Mouse (Mus musculus) c-Kit-positive CD71-negative TER-119-negative erythroid progenitor cells, embryonic 14.5 days (primary cell): ENCODE data around the gene Foxred2.

Experiments used
- DNase-seq: peaks from one replicate; pipeline ENCODE4 v3.0.0-alpha.2; 2013; ENCODE audit warnings: low read depth

Gene Foxred2

GRCm38 (mm10) chr15:77916851-77917544 lies 39.5 kb downstream of the Foxred2 start:
- DNase-seq = peak; percentile 83

GRCm38 (mm10) chr15:77915287-77915686 lies 41.2 kb downstream of the Foxred2 start:
- DNase-seq = no peak

GRCm38 (mm10) chr15:77914507-77914906 lies 42.0 kb downstream of the Foxred2 start:
- no peak for DNase-seq

- no peak for DNase-seq
These were observed 43.5 kb downstream of the Foxred2 start for GRCm38 (mm10) chr15:77913054-77913453.

- no peak for DNase-seq
These were observed 43.9 kb downstream of the Foxred2 start for GRCm38 (mm10) chr15:77912585-77912984.

- no peak for DNase-seq
These were observed 44.5 kb downstream of the Foxred2 start for GRCm38 (mm10) chr15:77912048-77912447.

GRCm38 (mm10) chr15:77911065-77911464 lies 45.5 kb downstream of the Foxred2 start:
- DNase-seq = no peak

GRCm38 (mm10) chr15:77907646-77908518 lies 48.6 kb downstream of the Foxred2 start:
- DNase-seq = no peak

- DNase-seq = no peak
These were observed 50.0 kb downstream of the Foxred2 start for GRCm38 (mm10) chr15:77906545-77906944.

- no peak for DNase-seq
These were observed 50.4 kb downstream of the Foxred2 start for GRCm38 (mm10) chr15:77906081-77906480.

- DNase-seq = no peak
These were observed 51.1 kb downstream of the Foxred2 start for GRCm38 (mm10) chr15:77905275-77905970.

GRCm38 (mm10) chr15:77904363-77904892 lies 52.1 kb downstream of the Foxred2 start:
- DNase-seq = no peak

GRCm38 (mm10) chr15:77903176-77903575 lies 53.3 kb downstream of the Foxred2 start:
- no peak for DNase-seq

- no peak for DNase-seq
These were observed 61.6 kb downstream of the Foxred2 start for GRCm38 (mm10) chr15:77894926-77895325.

- no peak for DNase-seq
These were observed 63.2 kb downstream of the Foxred2 start for GRCm38 (mm10) chr15:77893292-77893691.

- no peak for DNase-seq
These were observed 64.1 kb downstream of the Foxred2 start for GRCm38 (mm10) chr15:77892420-77892819.

- no peak for DNase-seq
These were observed 64.8 kb downstream of the Foxred2 start for GRCm38 (mm10) chr15:77891766-77892165.
